Mouse (Mus musculus) heart, adult 2 months (tissue): Measurements from ENCODE around the gene Syngap1.

Source experiments
- CTCF ChIP-seq: fragments of 200-600 bp; IDR thresholded peaks from 2 replicates; pipeline ENCODE4 v1.8.1; 2022; ENCODE audit warnings: antibody characterized with exemption, mild to moderate bottlenecking, moderate library complexity
- EP300 ChIP-seq: fragments of 200-500 bp; IDR thresholded peaks from 2 replicates; pipeline ENCODE4 v1.6.1; 2011; ENCODE audit warnings: low read depth, low read length, control low read depth; ENCODE audit not compliant: insufficient read depth
- POLR2A ChIP-seq: fragments of 200-500 bp; IDR thresholded peaks from 2 replicates; pipeline ENCODE4 v1.6.1; 2011; ENCODE audit warnings: mild to moderate bottlenecking, low read depth, low read length, control low read depth; ENCODE audit not compliant: insufficient read depth

GRCm38 (mm10) chr17:26999996-27000395, 58.9 kb downstream of the Syngap1 start:
- no peak for TF ChIP-seq CTCF
- TF ChIP-seq POLR2A: no peak
- no peak for TF ChIP-seq EP300
